Mouse (Mus musculus) liver, adult 2 months (tissue): ENCODE measurements at regions not wholly inside any gene's neighbourhood (a gene's known extent, or its start where the extent isn't known, plus 50 kb on each side); places are given as distances from the start of the nearest gene placed in this dataset.

Experiments used
- DNase-seq: peaks from one replicate; pipeline ENCODE4 v3.0.0-alpha.2; 2011; ENCODE audit warnings: low read depth, low spot score; ENCODE audit errors: extremely low read depth
- H3K27ac ChIP-seq: fragments of 200-500 bp; replicated peaks from 2 replicates; pipeline ENCODE4 v1.5.1; 2012; ENCODE audit warnings: low read depth, mild to moderate bottlenecking, control low read depth, inconsistent platforms, low read length; ENCODE audit not compliant: insufficient read depth
- H3K27me3 ChIP-seq: fragments of 200-500 bp; 2 replicates; pipeline ENCODE4 v1.6.1; 2012; ENCODE audit warnings: mild to moderate bottlenecking, moderate library complexity, low read length, inconsistent platforms; ENCODE audit not compliant: control insufficient read depth, insufficient read depth
- H3K36me3 ChIP-seq: fragments of 200-500 bp; 2 replicates; pipeline ENCODE4 v1.6.1; 2012; ENCODE audit warnings: low read length, inconsistent platforms; ENCODE audit not compliant: control insufficient read depth, insufficient read depth
- H3K4me1 ChIP-seq: fragments of 200-500 bp; 2 replicates; pipeline ENCODE4 v1.6.1; 2011; ENCODE audit warnings: low read length; ENCODE audit not compliant: control insufficient read depth, insufficient read depth
- H3K4me3 ChIP-seq: fragments of 200-500 bp; 2 replicates; pipeline ENCODE4 v1.5.1; 2011; ENCODE audit warnings: low read depth, mild to moderate bottlenecking, control low read depth, low read length, moderate library complexity; ENCODE audit not compliant: insufficient read depth
- H3K79me2 ChIP-seq: fragments of 200-500 bp; 2 replicates; pipeline ENCODE4 v1.6.1; 2012; ENCODE audit warnings: inconsistent platforms, mild to moderate bottlenecking, low read length, moderate library complexity; ENCODE audit not compliant: control insufficient read depth, insufficient read depth
- H3K9ac ChIP-seq: fragments of 200-500 bp; 2 replicates; pipeline ENCODE4 v1.6.1; 2012; ENCODE audit warnings: low read depth, mild to moderate bottlenecking, control low read depth, inconsistent platforms, low read length
- CTCF ChIP-seq: fragments of 200-500 bp; IDR thresholded peaks from 2 replicates; pipeline ENCODE4 v1.5.1; 2011; ENCODE audit warnings: low read depth, low read length, control low read depth
- POLR2A ChIP-seq: fragments of 200-500 bp; IDR thresholded peaks from 2 replicates; pipeline ENCODE4 v1.6.1; 2011; ENCODE audit warnings: low read length, control low read depth; ENCODE audit not compliant: insufficient read depth; ENCODE audit errors: extremely low read depth
- WGBS: fragments of 180-500 bp; shearing (Covaris S2); methylation state at CpG from one replicate; pipeline ENCODE4 v1.1.7; 2018; 5-methylcytosine and 5-hydroxymethylcytosine counted together

GRCm38 (mm10) chr2:134067404-134067803, 486.8 kb downstream of the Hao1 start:
- Histone ChIP-seq H3K27me3 (no peaks in the 10 kb centered on the region), H3K36me3 (no peaks in the 10 kb centered on the region), H3K9ac (no peak overlapping the region), H3K4me3 (no peak overlapping the region), H3K27ac (no peak overlapping the region), H3K79me2 (no peaks in the 10 kb centered on the region), H3K4me1 (no peaks in the 10 kb centered on the region)
- no peak for TF ChIP-seq CTCF
- no peak for TF ChIP-seq POLR2A
- WGBS: 84% methylated on average over 1 of the region's 1 CpGs
- DNase-seq: no peak

GRCm38 (mm10) chr2:134059916-134060618, 494.1 kb downstream of the Hao1 start:
- Histone ChIP-seq H3K4me1 (no peaks in the 10 kb centered on the region), H3K36me3 (no peaks in the 10 kb centered on the region), H3K79me2 (no peaks in the 10 kb centered on the region), H3K27me3 (no peaks in the 10 kb centered on the region), H3K9ac (no peak overlapping the region), H3K27ac (no peak overlapping the region), H3K4me3 (no peak overlapping the region)
- TF ChIP-seq POLR2A: no peak
- no peak for TF ChIP-seq CTCF
- 63% methylated on average over 2 of the region's 2 CpGs for WGBS
- DNase-seq: no peak

- H3K27ac ChIP-seq: no peak overlapping the region
- DNase-seq: no peak
- no peak overlapping the region for H3K4me3 ChIP-seq
- H3K4me1 ChIP-seq: no peaks in the 10 kb centered on the region
- 55% methylated on average over 6 of the region's 6 CpGs for WGBS
- no peaks in the 10 kb centered on the region for H3K27me3 ChIP-seq
- no peak overlapping the region for H3K9ac ChIP-seq
- H3K79me2 ChIP-seq: no peaks in the 10 kb centered on the region
- no peaks in the 10 kb centered on the region for H3K36me3 ChIP-seq
- TF ChIP-seq CTCF (no peak), POLR2A (no peak)
Measured at GRCm38 (mm10) chr2:134036359-134036874, 484.5 kb downstream of the Bmp2 start.

GRCm38 (mm10) chr2:134029631-134030414, 477.9 kb downstream of the Bmp2 start:
- Histone ChIP-seq H3K4me1 (no peaks in the 10 kb centered on the region), H3K27ac (no peak overlapping the region), H3K27me3 (no peaks in the 10 kb centered on the region), H3K9ac (no peak overlapping the region), H3K4me3 (no peak overlapping the region), H3K79me2 (no peaks in the 10 kb centered on the region), H3K36me3 (no peaks in the 10 kb centered on the region)
- peak; percentile 44; the same call in 1 of the 2 replicates for TF ChIP-seq CTCF
- no peak for TF ChIP-seq POLR2A
- peak; percentile 9 for DNase-seq
- WGBS: 52% methylated on average over 4 of the region's 4 CpGs

GRCm38 (mm10) chr2:134029153-134029552, 477.2 kb downstream of the Bmp2 start:
- Histone ChIP-seq H3K36me3 (no peaks in the 10 kb centered on the region), H3K79me2 (no peaks in the 10 kb centered on the region), H3K4me3 (no peak overlapping the region), H3K4me1 (no peaks in the 10 kb centered on the region), H3K9ac (no peak overlapping the region), H3K27ac (no peak overlapping the region), H3K27me3 (no peaks in the 10 kb centered on the region)
- TF ChIP-seq POLR2A (no peak), CTCF (no peak)
- WGBS: 83% methylated on average over 2 of the region's 2 CpGs
- DNase-seq: no peak

- Histone ChIP-seq H3K36me3 (no peaks in the 10 kb centered on the region), H3K4me1 (no peaks in the 10 kb centered on the region), H3K27ac (no peak overlapping the region), H3K4me3 (no peak overlapping the region), H3K9ac (no peak overlapping the region), H3K27me3 (0 out of 2 replicates have a peak, but pooled peaks cover 2% of the 10 kb centered on the region), H3K79me2 (no peaks in the 10 kb centered on the region)
- no peak for DNase-seq
- TF ChIP-seq CTCF: peak; percentile 48
- no peak for TF ChIP-seq POLR2A
Measured at GRCm38 (mm10) chr2:134017109-134017508, 465.1 kb downstream of the Bmp2 start.
